Mouse (Mus musculus) lung, embryonic 15.5 days (tissue): Measurements from ENCODE around the gene Adck1. TPM values are rescaled to one million over a fixed set of nuclear protein-coding genes. Genes with fewer than 3 reads are reported as not detected.
"Not testable (repeated sequence)": the region's sequence is repeated elsewhere in the genome, so short reads cannot be mapped to it uniquely, and the experiment has no call there.

Experiments
- ATAC-seq: fragments of 200-750 bp; cut with Nextera tagmentation; 2 replicates; pipeline ENCODE4 v1.8.0; 2017; ENCODE audit warnings: moderate number of reproducible peaks, borderline replicate concordance; ENCODE audit not compliant: low FRiP score, low TSS enrichment; ENCODE audit errors: extremely low read depth
- H3K27ac ChIP-seq: fragments of 300-500 bp; sonication (generic); 2 replicates; pipeline ENCODE4 v1.5.1; 2015; ENCODE audit warnings: moderate library complexity, mild to moderate bottlenecking, inconsistent platforms
- H3K27me3 ChIP-seq: fragments of 300-500 bp; sonication (generic); 2 replicates; pipeline ENCODE4 v1.6.1; 2015; ENCODE audit warnings: inconsistent platforms
- H3K36me3 ChIP-seq: fragments of 300-500 bp; sonication (generic); 2 replicates; pipeline ENCODE4 v1.6.1; 2015; ENCODE audit warnings: inconsistent platforms
- H3K4me1 ChIP-seq: fragments of 300-500 bp; sonication (generic); 2 replicates; pipeline ENCODE4 v1.6.1; 2015; ENCODE audit warnings: inconsistent platforms
- H3K4me2 ChIP-seq: fragments of 300-500 bp; sonication (generic); 2 replicates; pipeline ENCODE4 v1.6.1; 2015; ENCODE audit warnings: inconsistent platforms, mild to moderate bottlenecking, moderate library complexity
- H3K4me3 ChIP-seq: fragments of 300-500 bp; sonication (generic); 2 replicates; pipeline ENCODE4 v1.5.1; 2015; ENCODE audit warnings: mild to moderate bottlenecking, inconsistent platforms
- H3K9ac ChIP-seq: fragments of 300-500 bp; sonication (generic); 2 replicates; pipeline ENCODE4 v1.6.1; 2015; ENCODE audit warnings: inconsistent platforms
- H3K9me3 ChIP-seq: fragments of 300-500 bp; sonication (generic); 2 replicates; pipeline ENCODE4 v1.6.1; 2016; ENCODE audit warnings: inconsistent platforms
- WGBS: fragments of 180-500 bp; shearing (Covaris S2); methylation state at CpG from one replicate; pipeline ENCODE4 v1.1.7; 2015; 5-methylcytosine and 5-hydroxymethylcytosine counted together
- polyA plus RNA-seq: library from polyadenylated mRNA; unstranded; fragments of >200 nt; fragmentation: Nextera tagmentation; extraction: Ambion mirVana; gene quantifications from 2 replicates; pipeline ENCODE4 v1.2.1, GENCODE M21; 2015

Gene Adck1
- polyA plus RNA-seq, 1 experiment from 2014 or later: 18.9 TPM

GRCm38 (mm10) chr12:88461026-88461425, 100.7 kb downstream of the Adck1 start:
- no peak for ATAC-seq
- Histone ChIP-seq H3K4me1 (no peaks in the 10 kb centered on the region), H3K9me3 (no peaks in the 10 kb centered on the region), H3K27me3 (no peaks in the 10 kb centered on the region), H3K4me3 (no peak overlapping the region), H3K9ac (no peak overlapping the region), H3K27ac (no peak overlapping the region), H3K4me2 (no peak overlapping the region), H3K36me3 (no peaks in the 10 kb centered on the region; the same call in 1 of the 2 replicates)
- WGBS: 81% methylated on average over 6 of the region's 6 CpGs

- Histone ChIP-seq H3K9ac (no peak overlapping the region), H3K4me2 (no peak overlapping the region), H3K27ac (no peak overlapping the region), H3K9me3 (no peaks in the 10 kb centered on the region), H3K4me1 (no peaks in the 10 kb centered on the region), H3K4me3 (no peak overlapping the region), H3K36me3 (no peaks in the 10 kb centered on the region; the same call in 1 of the 2 replicates), H3K27me3 (no peaks in the 10 kb centered on the region)
- ATAC-seq: no peak
- 79% methylated on average over 10 of the region's 10 CpGs for WGBS
These were observed 103.4 kb downstream of the Adck1 start for GRCm38 (mm10) chr12:88463588-88464290.

- no peak overlapping the region for H3K4me2 ChIP-seq
- no peak overlapping the region for H3K27ac ChIP-seq
- no peaks in the 10 kb centered on the region for H3K36me3 ChIP-seq
- H3K4me3 ChIP-seq: no peak overlapping the region
- 82% methylated on average over 6 of the region's 6 CpGs for WGBS
- H3K4me1 ChIP-seq: no peaks in the 10 kb centered on the region
- no peak for ATAC-seq
- H3K27me3 ChIP-seq: no peaks in the 10 kb centered on the region
- H3K9ac ChIP-seq: no peak overlapping the region
- no peaks in the 10 kb centered on the region for H3K9me3 ChIP-seq
These were observed 106.4 kb downstream of the Adck1 start for GRCm38 (mm10) chr12:88466801-88467200.

GRCm38 (mm10) chr12:88467257-88467656, 106.9 kb downstream of the Adck1 start:
- Histone ChIP-seq H3K36me3 (no peaks in the 10 kb centered on the region), H3K4me1 (no peaks in the 10 kb centered on the region), H3K4me3 (no peak overlapping the region), H3K9ac (no peak overlapping the region), H3K4me2 (no peak overlapping the region), H3K27me3 (no peaks in the 10 kb centered on the region), H3K9me3 (no peaks in the 10 kb centered on the region), H3K27ac (no peak overlapping the region)
- ATAC-seq: no peak
- WGBS: 53% methylated on average over 3 of the region's 3 CpGs

- H3K4me2 ChIP-seq: no peak overlapping the region
- 62% methylated on average over 5 of the region's 5 CpGs for WGBS
- no peaks in the 10 kb centered on the region for H3K9me3 ChIP-seq
- no peaks in the 10 kb centered on the region for H3K4me1 ChIP-seq
- no peaks in the 10 kb centered on the region for H3K27me3 ChIP-seq
- no peak for ATAC-seq
- no peak overlapping the region for H3K9ac ChIP-seq
- H3K27ac ChIP-seq: no peak overlapping the region
- H3K4me3 ChIP-seq: no peak overlapping the region
- no peaks in the 10 kb centered on the region for H3K36me3 ChIP-seq
These were observed 107.6 kb downstream of the Adck1 start for GRCm38 (mm10) chr12:88467935-88468465.

- H3K4me2 ChIP-seq: no peak overlapping the region
- no peak for ATAC-seq
- 59% methylated on average over 6 of the region's 6 CpGs for WGBS
These were observed 108.3 kb downstream of the Adck1 start for GRCm38 (mm10) chr12:88468691-88469090.

GRCm38 (mm10) chr12:88471884-88472283, 111.5 kb downstream of the Adck1 start:
- H3K27ac ChIP-seq, ATAC-seq, H3K27me3 ChIP-seq, H3K4me3 ChIP-seq, H3K4me2 ChIP-seq, H3K36me3 ChIP-seq, H3K9me3 ChIP-seq, H3K4me1 ChIP-seq, H3K9ac ChIP-seq: not testable (repeated sequence)
- 59% methylated on average over 10 of the region's 10 CpGs for WGBS

More at GRCm38 (mm10) chr12:88468691-88469090, 108.3 kb downstream of the Adck1 start:
- Histone ChIP-seq H3K9ac (no peak overlapping the region), H3K27ac (no peak overlapping the region), H3K36me3 (no peaks in the 10 kb centered on the region), H3K4me1 (no peaks in the 10 kb centered on the region), H3K4me3 (no peak overlapping the region), H3K27me3 (no peaks in the 10 kb centered on the region), H3K9me3 (no peaks in the 10 kb centered on the region)

GRCm38 (mm10) chr12:88472832-88473231, 112.5 kb downstream of the Adck1 start:
- Histone ChIP-seq H3K4me1 (no peaks in the 10 kb centered on the region), H3K4me2 (no peak overlapping the region), H3K9me3 (no peaks in the 10 kb centered on the region), H3K36me3 (no peaks in the 10 kb centered on the region), H3K4me3 (no peak overlapping the region), H3K27ac (no peak overlapping the region), H3K9ac (no peak overlapping the region), H3K27me3 (no peaks in the 10 kb centered on the region)
- ATAC-seq: no peak
- 57% methylated on average over 3 of the region's 3 CpGs for WGBS

- Histone ChIP-seq H3K27ac (no peak overlapping the region), H3K4me2 (no peak overlapping the region), H3K4me1 (no peaks in the 10 kb centered on the region), H3K27me3 (no peaks in the 10 kb centered on the region), H3K9me3 (no peaks in the 10 kb centered on the region), H3K4me3 (no peak overlapping the region), H3K9ac (no peak overlapping the region), H3K36me3 (no peaks in the 10 kb centered on the region)
- 89% methylated on average over 6 of the region's 6 CpGs for whole genome bisulfite sequencing
- no peak for ATAC-seq
These were observed 113.4 kb downstream of the Adck1 start for GRCm38 (mm10) chr12:88473796-88474195.

- Histone ChIP-seq H3K36me3 (no peaks in the 10 kb centered on the region), H3K27me3 (no peaks in the 10 kb centered on the region), H3K27ac (no peak overlapping the region), H3K9ac (no peak overlapping the region), H3K4me3 (no peak overlapping the region), H3K4me2 (no peak overlapping the region), H3K9me3 (no peaks in the 10 kb centered on the region), H3K4me1 (no peaks in the 10 kb centered on the region)
- no peak for ATAC-seq
- 83% methylated on average over 3 of the region's 3 CpGs for WGBS
These were observed 115.5 kb downstream of the Adck1 start for GRCm38 (mm10) chr12:88475833-88476232.

GRCm38 (mm10) chr12:88476702-88477101, 116.3 kb downstream of the Adck1 start:
- Histone ChIP-seq H3K9me3 (no peaks in the 10 kb centered on the region), H3K27me3 (no peaks in the 10 kb centered on the region), H3K4me3 (no peak overlapping the region), H3K36me3 (no peaks in the 10 kb centered on the region), H3K4me2 (no peak overlapping the region), H3K9ac (no peak overlapping the region), H3K27ac (no peak overlapping the region), H3K4me1 (no peaks in the 10 kb centered on the region)
- 68% methylated on average over 6 of the region's 6 CpGs for WGBS
- no peak for ATAC-seq

GRCm38 (mm10) chr12:88481657-88482056, 121.3 kb downstream of the Adck1 start:
- 71% methylated on average over 3 of the region's 3 CpGs for WGBS
- ATAC-seq: no peak
- Histone ChIP-seq H3K4me1 (no peaks in the 10 kb centered on the region), H3K36me3 (no peaks in the 10 kb centered on the region), H3K27me3 (no peaks in the 10 kb centered on the region), H3K9ac (no peak overlapping the region), H3K27ac (no peak overlapping the region), H3K4me2 (no peak overlapping the region), H3K9me3 (no peaks in the 10 kb centered on the region), H3K4me3 (no peak overlapping the region)
